ENCODE assay signal across 20 mouse cellular contexts in genomic region chr15:88635205-88635604, GRCm38 (mm10). TPM values are rescaled to one million over a fixed set of nuclear protein-coding genes. Genes with fewer than 3 reads are reported as not detected.
DNase-seq lines count a peak whose midpoint lies in the region; ATAC-seq and TF ChIP-seq lines count a peak whose summit lies in the region.
"Had no signal": no experiment of that assay in that cellular context is flagged by ENCODE, and none has a peak within 500 bp of the region (broad histone marks: within the 10 kb centered on the region; RNA-seq: fewer than 3 reads in every experiment).

No protein-coding gene starts in this region.

- WGBS in hindbrain, embryonic 11.5 days: 73% methylated on average over 5 of the region's 5 CpGs
- 52% methylated on average over 5 of the region's 5 CpGs for WGBS in hindbrain, embryonic 16.5 days
- WGBS in liver, postnatal 0 days (ENCODE audit: insufficient replicate concordance): 55% methylated on average over 5 of the region's 5 CpGs
- 70% methylated on average over 5 of the region's 5 CpGs for WGBS in liver, embryonic 11.5 days

- no peak overlapping the region for H3K27ac ChIP-seq in hindbrain, embryonic 11.5 days (ENCODE audit: low read depth, low read length)
- H3K27ac ChIP-seq in hindbrain, embryonic 16.5 days (ENCODE audit: low read depth, low read length): no peak overlapping the region
- H3K27ac ChIP-seq in liver, postnatal 0 days (ENCODE audit: low read depth): no peak overlapping the region
- H3K27ac ChIP-seq in liver, embryonic 11.5 days (ENCODE audit: low read depth, low read length): no peak overlapping the region
- H3K27ac ChIP-seq in ES-Bruce4 (ENCODE audit: insufficient read depth, low read length): no peak overlapping the region
- H3K27ac ChIP-seq: intestine, embryonic 15.5 days; lung, embryonic 15.5 days; neural tube, embryonic 15.5 days; stomach, postnatal 0 days had no signal

- no peak overlapping the region for H3K9ac ChIP-seq in hindbrain, embryonic 11.5 days (ENCODE audit: low read depth, low read length)
- no peak overlapping the region for H3K9ac ChIP-seq in hindbrain, embryonic 16.5 days (ENCODE audit: low read depth, low read length)
- H3K9ac ChIP-seq in liver, postnatal 0 days (replicated peaks): no peak overlapping the region
- H3K9ac ChIP-seq in liver, embryonic 11.5 days (ENCODE audit: low read depth, low read length): no peak overlapping the region
- no peak overlapping the region for H3K9ac ChIP-seq in ES-Bruce4 (ENCODE audit: low read depth, poor library complexity, severe bottlenecking)
- H3K9ac ChIP-seq: intestine, embryonic 15.5 days; lung, embryonic 15.5 days; neural tube, embryonic 15.5 days had no signal

- no peak for ATAC-seq in hindbrain, embryonic 11.5 days (ENCODE audit: low FRiP score)
- no peak for ATAC-seq in hindbrain, embryonic 16.5 days
- no peak for ATAC-seq in liver, postnatal 0 days
- no peak for ATAC-seq in liver, embryonic 11.5 days (replicated peaks; ENCODE audit: low FRiP score)
- ATAC-seq: activated CD4-positive, CD25-positive, alpha-beta regulatory T cell, adult 4 months; intestine, embryonic 15.5 days had no signal

- TF ChIP-seq POLR2A in ES-Bruce4 (IDR thresholded peaks at IDR 0.05; ENCODE audit: insufficient read depth, low read length): no peak

- DNase-seq in hindbrain, embryonic 11.5 days (ENCODE audit: low spot score): peak; percentile 15
- DNase-seq in liver, postnatal 0 days: no peak
- DNase-seq in liver, embryonic 11.5 days (ENCODE audit: low spot score): no peak
- peak; percentile 28 for DNase-seq in WW6 (ENCODE audit: low read depth, low spot score)
- DNase-seq in adrenal gland, adult (ENCODE audit: inconsistent age in 2 of 2, low spot score in 1 of 2): no peak
- no peak for DNase-seq in urinary bladder, adult 2 months (ENCODE audit: low spot score)
- DNase-seq: cerebellum, adult 9-11 months; heart, postnatal 10 days; right cerebral cortex, adult 18-20 months; spleen, adult 18-20 months had no signal

- H3K36me3 ChIP-seq in hindbrain, embryonic 11.5 days (ENCODE audit: control insufficient read depth, insufficient read depth, low read length): no peaks in the 10 kb centered on the region
- H3K36me3 ChIP-seq in hindbrain, embryonic 16.5 days (ENCODE audit: control insufficient read depth, insufficient read depth, low read length): no peaks in the 10 kb centered on the region
- H3K36me3 ChIP-seq in liver, postnatal 0 days (replicated peaks; ENCODE audit: insufficient read depth, low read length): no peaks in the 10 kb centered on the region
- H3K36me3 ChIP-seq in liver, embryonic 11.5 days (ENCODE audit: control insufficient read depth, insufficient read depth, low read length): no peaks in the 10 kb centered on the region
- no peaks in the 10 kb centered on the region for H3K36me3 ChIP-seq in ES-Bruce4 (ENCODE audit: control insufficient read depth, insufficient read depth, low read length, poor library complexity, severe bottlenecking)
- H3K36me3 ChIP-seq: intestine, embryonic 15.5 days; lung, embryonic 15.5 days; neural tube, embryonic 15.5 days had no signal

- TF ChIP-seq EP300 in liver, postnatal 0 days (IDR thresholded peaks at IDR 0.05; ENCODE audit: low read depth): no peak
- TF ChIP-seq EP300 in ES-Bruce4 (IDR thresholded peaks at IDR 0.05; ENCODE audit: insufficient read depth, low read depth, low read length): no peak

- H3K4me1 ChIP-seq in hindbrain, embryonic 11.5 days (replicated peaks; ENCODE audit: control insufficient read depth, insufficient read depth, low read length): no peaks in the 10 kb centered on the region
- H3K4me1 ChIP-seq in hindbrain, embryonic 16.5 days (ENCODE audit: control insufficient read depth, insufficient read depth, low read depth, low read length): no peaks in the 10 kb centered on the region
- H3K4me1 ChIP-seq in liver, postnatal 0 days (ENCODE audit: insufficient read depth): no peaks in the 10 kb centered on the region
- no peaks in the 10 kb centered on the region for H3K4me1 ChIP-seq in liver, embryonic 11.5 days (replicated peaks; ENCODE audit: control insufficient read depth, insufficient read depth, low read length)
- no peaks in the 10 kb centered on the region for H3K4me1 ChIP-seq in ES-Bruce4 (ENCODE audit: control insufficient read depth, insufficient read depth, low read length)
- H3K4me1 ChIP-seq: intestine, embryonic 15.5 days; lung, embryonic 15.5 days; megakaryocyte, embryonic 14.5 days had no signal

- no peak overlapping the region for H3K4me3 ChIP-seq in hindbrain, embryonic 11.5 days (ENCODE audit: low read depth, low read length)
- no peak overlapping the region for H3K4me3 ChIP-seq in hindbrain, embryonic 16.5 days (ENCODE audit: low read length)
- H3K4me3 ChIP-seq in liver, postnatal 0 days (ENCODE audit: low read depth, low read length): no peak overlapping the region
- no peak overlapping the region for H3K4me3 ChIP-seq in liver, embryonic 11.5 days (ENCODE audit: low read depth, low read length)
- no peak overlapping the region for H3K4me3 ChIP-seq in ES-Bruce4 (ENCODE audit: low read depth, low read length)
- H3K4me3 ChIP-seq: intestine, embryonic 15.5 days; lung, embryonic 15.5 days; megakaryocyte, embryonic 14.5 days; neural tube, embryonic 15.5 days had no signal

- no peaks in the 10 kb centered on the region for H3K9me3 ChIP-seq in hindbrain, embryonic 11.5 days (ENCODE audit: control insufficient read depth, low read length)
- H3K9me3 ChIP-seq in hindbrain, embryonic 16.5 days (ENCODE audit: control insufficient read depth, low read length): no peaks in the 10 kb centered on the region
- no peaks in the 10 kb centered on the region for H3K9me3 ChIP-seq in liver, postnatal 0 days (ENCODE audit: low read length)
- no peaks in the 10 kb centered on the region for H3K9me3 ChIP-seq in liver, embryonic 11.5 days (ENCODE audit: control insufficient read depth, low read length)
- H3K9me3 ChIP-seq in ES-Bruce4 (replicated peaks; ENCODE audit: control insufficient read depth, insufficient read depth, low read length, poor library complexity, severe bottlenecking): no peaks in the 10 kb centered on the region
- H3K9me3 ChIP-seq: intestine, embryonic 15.5 days; lung, embryonic 15.5 days; neural tube, embryonic 15.5 days had no signal

- TF ChIP-seq CTCF in liver, postnatal 0 days (IDR thresholded peaks at IDR 0.05; ENCODE audit: low read depth): 0 out of 2 replicates have a peak, but pooled peaks have one; percentile 14
- TF ChIP-seq CTCF in ES-Bruce4 (IDR thresholded peaks at IDR 0.05; ENCODE audit: low read depth, low read length): peak; percentile 52

- H3K27me3 ChIP-seq in hindbrain, embryonic 11.5 days (ENCODE audit: control insufficient read depth, insufficient read depth, low read length): no peaks in the 10 kb centered on the region
- H3K27me3 ChIP-seq in hindbrain, embryonic 16.5 days (replicated peaks; ENCODE audit: control insufficient read depth, insufficient read depth, low read length): 0 out of 2 replicates have a peak, but pooled peaks cover 3% of the 10 kb centered on the region
- no peaks in the 10 kb centered on the region for H3K27me3 ChIP-seq in liver, postnatal 0 days (ENCODE audit: insufficient read depth, low read length)
- no peaks in the 10 kb centered on the region for H3K27me3 ChIP-seq in liver, embryonic 11.5 days (replicated peaks; ENCODE audit: control insufficient read depth, insufficient read depth, low read length)
- no peaks in the 10 kb centered on the region for H3K27me3 ChIP-seq in ES-Bruce4 (ENCODE audit: control insufficient read depth, insufficient read depth, low read length, poor library complexity, severe bottlenecking)
- H3K27me3 ChIP-seq: intestine, embryonic 15.5 days; lung, embryonic 15.5 days; megakaryocyte, embryonic 14.5 days; neural tube, embryonic 15.5 days had no signal

- H3K4me2 ChIP-seq in hindbrain, embryonic 11.5 days (replicated peaks; ENCODE audit: low read depth, low read length): no peak overlapping the region
- no peak overlapping the region for H3K4me2 ChIP-seq in hindbrain, embryonic 16.5 days (ENCODE audit: low read length)
- no peak overlapping the region for H3K4me2 ChIP-seq in liver, postnatal 0 days (ENCODE audit: low read depth, low read length)
- no peak overlapping the region for H3K4me2 ChIP-seq in liver, embryonic 11.5 days
- H3K4me2 ChIP-seq: intestine, embryonic 15.5 days; lung, embryonic 15.5 days; neural tube, embryonic 15.5 days had no signal

RNA-seq across cellular contexts. Expression of gene Zdhhc25, which starts 35.1 kb away (rescaled TPM):
- polyA plus RNA-seq in hindbrain, embryonic 11.5 days (2014; fragmentation: Nextera tagmentation; extraction: Ambion mirVana): not detected in 2 replicates
- polyA plus RNA-seq in hindbrain, embryonic 16.5 days (2015; fragmentation: Nextera tagmentation; extraction: Ambion mirVana): not detected in 2 replicates
- polyA plus RNA-seq in liver, postnatal 0 days (2015; fragmentation: Nextera tagmentation; extraction: Ambion mirVana): not detected in 2 replicates
- not detected in 2 replicates for polyA plus RNA-seq in liver, embryonic 11.5 days (2014; fragmentation: Nextera tagmentation; extraction: Ambion mirVana)
- polyA plus RNA-seq in ES-Bruce4 (2011; ENCODE audit: insufficient read depth, insufficient read length, low read depth, missing spikeins): not detected in 2 replicates
- not detected in 2 replicates for polyA plus RNA-seq in urinary bladder, adult 2 months (2012; rRNA removed)
- polyA plus RNA-seq: activated CD4-positive, CD25-positive, alpha-beta regulatory T cell, adult 4 months; embryonic facial prominence, embryonic 11.5 days; intestine, embryonic 15.5 days; limb, embryonic 14.5 days; lung, embryonic 15.5 days; neural tube, embryonic 15.5 days; stomach, postnatal 0 days had no signal

Comparison
In these comparisons a context has a peak if more than half of its experiments do, and no peak if none do; other contexts are left out.
1. DNase-seq: peak in hindbrain, embryonic 11.5 days (single experiment) and WW6 (single experiment); none in liver, postnatal 0 days (single experiment), liver, embryonic 11.5 days (single experiment), adrenal gland, adult (0 of 2) and urinary bladder, adult 2 months (single experiment).